Mouse (Mus musculus): ENCODE measurements at regions not wholly inside any gene's neighbourhood (a gene's known extent, or its start where the extent isn't known, plus 50 kb on each side); places are given as distances from the start of the nearest gene placed in this dataset.

GRCm38 (mm10) chr11:18734904-18735664 lies 283.7 kb downstream of the Meis1 start:
- no peak overlapping the region for H3K9ac ChIP-seq (ENCODE audit: low read depth, low read length)
- no peak overlapping the region for H3K4me2 ChIP-seq (ENCODE audit: low read depth, low read length)
- no peaks in the 10 kb centered on the region for H3K9me3 ChIP-seq (ENCODE audit: control insufficient read depth, low read length)
- H3K4me3 ChIP-seq (ENCODE audit: low read length): no peak overlapping the region
- no peaks in the 10 kb centered on the region for H3K36me3 ChIP-seq (ENCODE audit: control insufficient read depth, insufficient read depth, low read length)
- H3K27ac ChIP-seq (ENCODE audit: low read length): no peak overlapping the region
- no peak for ATAC-seq
- no peaks in the 10 kb centered on the region for H3K4me1 ChIP-seq (ENCODE audit: control insufficient read depth, insufficient read depth, low read length)
- WGBS: 91% methylated on average over 4 of the region's 4 CpGs
- H3K27me3 ChIP-seq (replicated peaks; ENCODE audit: control insufficient read depth, insufficient read depth, low read length): no peaks in the 10 kb centered on the region

GRCm38 (mm10) chr11:18734075-18734474 lies 284.7 kb downstream of the Meis1 start:
- no peak for ATAC-seq
- Histone ChIP-seq H3K9ac (ENCODE audit: low read depth, low read length) (no peak overlapping the region), H3K4me1 (ENCODE audit: control insufficient read depth, insufficient read depth, low read length) (no peaks in the 10 kb centered on the region), H3K4me3 (ENCODE audit: low read length) (no peak overlapping the region), H3K27me3 (replicated peaks; ENCODE audit: control insufficient read depth, insufficient read depth, low read length) (no peaks in the 10 kb centered on the region), H3K9me3 (ENCODE audit: control insufficient read depth, low read length) (no peaks in the 10 kb centered on the region), H3K27ac (ENCODE audit: low read length) (no peak overlapping the region), H3K36me3 (ENCODE audit: control insufficient read depth, insufficient read depth, low read length) (no peaks in the 10 kb centered on the region), H3K4me2 (ENCODE audit: low read depth, low read length) (no peak overlapping the region)
- WGBS: 77% methylated on average over 1 of the region's 1 CpGs

DNA sequence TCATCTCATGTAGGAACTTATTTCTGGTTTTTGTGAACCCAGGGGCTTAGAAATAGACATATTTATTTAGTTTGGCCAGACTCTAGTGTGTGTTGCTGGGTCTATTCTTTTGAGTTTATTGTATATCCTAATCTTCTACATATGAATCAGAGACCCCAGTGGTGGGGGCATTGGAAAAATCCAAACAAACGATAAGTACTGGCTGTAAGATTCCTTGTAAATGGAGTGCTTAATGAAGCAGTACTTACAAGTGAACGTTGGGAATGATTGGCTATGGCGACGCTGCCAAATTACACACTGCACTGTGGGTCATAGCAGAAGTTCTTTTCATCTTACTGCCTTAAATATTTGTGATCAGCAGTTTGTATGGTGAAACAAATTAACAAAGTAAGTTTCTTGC lies 289.0 kb downstream of the Meis1 start:
- Histone ChIP-seq H3K27ac (ENCODE audit: low read length) (no peak overlapping the region), H3K9me3 (ENCODE audit: control insufficient read depth, low read length) (no peaks in the 10 kb centered on the region), H3K36me3 (ENCODE audit: control insufficient read depth, insufficient read depth, low read length) (no peaks in the 10 kb centered on the region), H3K4me1 (ENCODE audit: control insufficient read depth, insufficient read depth, low read length) (no peaks in the 10 kb centered on the region), H3K27me3 (replicated peaks; ENCODE audit: control insufficient read depth, insufficient read depth, low read length) (no peaks in the 10 kb centered on the region), H3K4me3 (ENCODE audit: low read length) (no peak overlapping the region), H3K9ac (ENCODE audit: low read depth, low read length) (no peak overlapping the region), H3K4me2 (ENCODE audit: low read depth, low read length) (no peak overlapping the region)
- WGBS: 67% methylated on average over 4 of the region's 4 CpGs
- ATAC-seq: no peak

DNA sequence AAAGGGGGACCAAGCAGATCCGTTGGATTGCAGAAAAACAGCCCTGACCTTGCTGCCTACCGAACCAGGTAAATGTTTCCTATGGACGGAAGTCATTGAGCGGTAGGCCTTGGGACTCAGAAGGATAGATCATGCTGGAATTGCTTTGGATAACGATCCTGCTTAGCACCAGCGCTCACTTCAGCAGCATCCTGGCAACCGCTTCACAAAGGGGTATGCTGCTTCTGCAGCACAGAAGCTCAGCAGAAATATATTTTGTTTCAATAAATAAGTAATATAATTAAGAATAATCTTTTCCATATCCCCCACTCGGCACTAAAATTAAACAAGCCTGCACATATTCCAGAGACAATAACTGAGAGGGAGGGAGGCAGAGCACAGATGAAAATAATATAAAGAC lies 296.0 kb downstream of the Meis1 start:
- 75% methylated on average over 8 of the region's 8 CpGs for WGBS
- Histone ChIP-seq H3K4me3 (ENCODE audit: low read length) (no peak overlapping the region), H3K4me2 (ENCODE audit: low read depth, low read length) (no peak overlapping the region), H3K27ac (ENCODE audit: low read length) (no peak overlapping the region), H3K4me1 (ENCODE audit: control insufficient read depth, insufficient read depth, low read length) (no peaks in the 10 kb centered on the region), H3K27me3 (replicated peaks; ENCODE audit: control insufficient read depth, insufficient read depth, low read length) (no peaks in the 10 kb centered on the region), H3K36me3 (ENCODE audit: control insufficient read depth, insufficient read depth, low read length) (no peaks in the 10 kb centered on the region), H3K9me3 (ENCODE audit: control insufficient read depth, low read length) (no peaks in the 10 kb centered on the region), H3K9ac (ENCODE audit: low read depth, low read length) (no peak overlapping the region)
- ATAC-seq: no peak

DNA sequence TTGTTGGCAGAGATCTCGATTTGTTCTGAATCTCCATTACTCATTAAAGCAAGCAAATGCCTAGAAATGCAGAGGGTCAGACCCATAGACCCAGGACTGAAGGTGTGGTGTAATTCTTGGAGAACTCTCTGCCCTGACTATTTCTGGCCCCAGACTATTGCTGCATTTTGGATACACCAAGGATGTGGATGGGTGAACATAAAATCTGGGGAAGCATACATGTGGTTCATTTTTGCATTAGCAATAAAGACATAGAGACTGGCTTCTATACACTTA lies 303.0 kb downstream of the Meis1 start:
- no peaks in the 10 kb centered on the region for H3K4me1 ChIP-seq (ENCODE audit: control insufficient read depth, insufficient read depth, low read length)
- no peaks in the 10 kb centered on the region for H3K27me3 ChIP-seq (replicated peaks; ENCODE audit: control insufficient read depth, insufficient read depth, low read length)
- H3K4me2 ChIP-seq (ENCODE audit: low read depth, low read length): no peak overlapping the region
- H3K36me3 ChIP-seq (ENCODE audit: control insufficient read depth, insufficient read depth, low read length): no peaks in the 10 kb centered on the region
- no peaks in the 10 kb centered on the region for H3K9me3 ChIP-seq (ENCODE audit: control insufficient read depth, low read length)
- no peak overlapping the region for H3K27ac ChIP-seq (ENCODE audit: low read length)
- no peak; the same call in 1 of the 2 replicates for ATAC-seq
- WGBS: 50% methylated on average over 1 of the region's 1 CpGs
- H3K4me3 ChIP-seq (ENCODE audit: low read length): no peak overlapping the region
- no peak overlapping the region for H3K9ac ChIP-seq (ENCODE audit: low read depth, low read length)

- Histone ChIP-seq H3K4me2 (ENCODE audit: low read depth, low read length) (no peak overlapping the region), H3K9ac (ENCODE audit: low read depth, low read length) (no peak overlapping the region), H3K4me1 (ENCODE audit: control insufficient read depth, insufficient read depth, low read length) (no peaks in the 10 kb centered on the region), H3K36me3 (ENCODE audit: control insufficient read depth, insufficient read depth, low read length) (no peaks in the 10 kb centered on the region), H3K27ac (ENCODE audit: low read length) (no peak overlapping the region), H3K27me3 (replicated peaks; ENCODE audit: control insufficient read depth, insufficient read depth, low read length) (no peaks in the 10 kb centered on the region), H3K4me3 (ENCODE audit: low read length) (no peak overlapping the region), H3K9me3 (ENCODE audit: control insufficient read depth, low read length) (no peaks in the 10 kb centered on the region)
- no peak for ATAC-seq
- WGBS: 40% methylated on average over 2 of the region's 2 CpGs
These were observed 303.5 kb downstream of the Meis1 start for GRCm38 (mm10) chr11:18715050-18715850.

DNA sequence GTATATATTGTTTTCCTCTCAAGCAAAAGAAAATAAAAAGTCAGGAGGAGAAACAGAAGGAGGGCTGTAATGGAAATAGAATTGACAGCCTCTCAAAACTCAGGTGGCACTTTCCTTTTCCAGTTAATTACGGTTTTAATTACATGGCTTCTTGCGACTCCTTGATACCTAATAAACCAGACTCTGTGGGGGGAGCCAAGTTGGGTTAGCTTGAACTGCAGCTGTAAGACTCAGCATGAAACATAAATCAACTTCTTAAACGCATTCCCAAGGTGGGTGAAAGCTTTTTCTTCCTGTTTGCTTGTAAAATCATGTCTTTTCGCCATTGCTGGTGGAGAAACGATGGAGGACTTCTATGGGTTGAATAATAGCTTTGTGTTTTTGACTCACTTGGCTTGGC lies 304.4 kb downstream of the Meis1 start:
- no peak overlapping the region for H3K4me2 ChIP-seq (ENCODE audit: low read depth, low read length)
- no peak overlapping the region for H3K27ac ChIP-seq (ENCODE audit: low read length)
- no peak for ATAC-seq
- H3K4me3 ChIP-seq (ENCODE audit: low read length): no peak overlapping the region
- WGBS: 58% methylated on average over 5 of the region's 5 CpGs
- H3K9ac ChIP-seq (ENCODE audit: low read depth, low read length): no peak overlapping the region
- no peaks in the 10 kb centered on the region for H3K36me3 ChIP-seq (ENCODE audit: control insufficient read depth, insufficient read depth, low read length)
- no peaks in the 10 kb centered on the region for H3K27me3 ChIP-seq (replicated peaks; ENCODE audit: control insufficient read depth, insufficient read depth, low read length)
- H3K4me1 ChIP-seq (ENCODE audit: control insufficient read depth, insufficient read depth, low read length): no peaks in the 10 kb centered on the region
- H3K9me3 ChIP-seq (ENCODE audit: control insufficient read depth, low read length): no peaks in the 10 kb centered on the region

GRCm38 (mm10) chr11:18712642-18713053 lies 306.1 kb downstream of the Meis1 start:
- WGBS: 52% methylated on average over 10 of the region's 10 CpGs
- Histone ChIP-seq H3K4me3 (ENCODE audit: low read length) (no peak overlapping the region), H3K27me3 (replicated peaks; ENCODE audit: control insufficient read depth, insufficient read depth, low read length) (no peaks in the 10 kb centered on the region), H3K9me3 (ENCODE audit: control insufficient read depth, low read length) (no peaks in the 10 kb centered on the region), H3K27ac (ENCODE audit: low read length) (no peak overlapping the region), H3K9ac (ENCODE audit: low read depth, low read length) (no peak overlapping the region), H3K4me2 (ENCODE audit: low read depth, low read length) (no peak overlapping the region), H3K4me1 (ENCODE audit: control insufficient read depth, insufficient read depth, low read length) (no peaks in the 10 kb centered on the region), H3K36me3 (ENCODE audit: control insufficient read depth, insufficient read depth, low read length) (no peaks in the 10 kb centered on the region)
- no peak for ATAC-seq

DNA sequence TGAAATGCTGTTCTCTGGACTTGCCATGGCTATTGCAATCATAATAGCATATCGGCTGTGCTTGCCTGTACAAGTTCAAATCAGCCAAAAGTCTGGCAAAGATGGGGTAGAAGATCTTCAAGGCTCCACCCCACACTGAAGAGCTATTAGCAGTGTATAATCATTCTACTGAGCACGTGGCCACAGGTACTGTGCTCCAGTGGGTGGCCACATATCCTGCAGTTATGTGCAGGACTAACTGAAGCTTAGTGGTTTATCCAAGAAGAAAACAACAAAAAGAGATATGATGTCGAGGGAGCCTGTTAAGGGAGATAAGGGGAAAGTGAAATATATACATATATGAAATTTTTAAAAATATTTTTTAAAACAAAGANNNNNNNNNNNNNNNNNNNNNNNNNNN lies 309.2 kb downstream of the Meis1 start:
- 79% methylated on average over 3 of the region's 3 CpGs for WGBS
- Histone ChIP-seq H3K9ac (ENCODE audit: low read depth, low read length) (no peak overlapping the region), H3K4me2 (ENCODE audit: low read depth, low read length) (no peak overlapping the region)

More for the DNA sequence above, 309.2 kb downstream of the Meis1 start:
- no peaks in the 10 kb centered on the region for H3K36me3 ChIP-seq (ENCODE audit: control insufficient read depth, insufficient read depth, low read length)
- no peak overlapping the region for H3K4me3 ChIP-seq (ENCODE audit: low read length)
- no peaks in the 10 kb centered on the region for H3K9me3 ChIP-seq (ENCODE audit: control insufficient read depth, low read length)
- H3K27ac ChIP-seq (ENCODE audit: low read length): no peak overlapping the region
- H3K27me3 ChIP-seq (replicated peaks; ENCODE audit: control insufficient read depth, insufficient read depth, low read length): no peaks in the 10 kb centered on the region
- no peaks in the 10 kb centered on the region for H3K4me1 ChIP-seq (ENCODE audit: control insufficient read depth, insufficient read depth, low read length)
- no peak for ATAC-seq
